Mouse (Mus musculus): ENCODE data around the gene Hs6st2.

DNA sequence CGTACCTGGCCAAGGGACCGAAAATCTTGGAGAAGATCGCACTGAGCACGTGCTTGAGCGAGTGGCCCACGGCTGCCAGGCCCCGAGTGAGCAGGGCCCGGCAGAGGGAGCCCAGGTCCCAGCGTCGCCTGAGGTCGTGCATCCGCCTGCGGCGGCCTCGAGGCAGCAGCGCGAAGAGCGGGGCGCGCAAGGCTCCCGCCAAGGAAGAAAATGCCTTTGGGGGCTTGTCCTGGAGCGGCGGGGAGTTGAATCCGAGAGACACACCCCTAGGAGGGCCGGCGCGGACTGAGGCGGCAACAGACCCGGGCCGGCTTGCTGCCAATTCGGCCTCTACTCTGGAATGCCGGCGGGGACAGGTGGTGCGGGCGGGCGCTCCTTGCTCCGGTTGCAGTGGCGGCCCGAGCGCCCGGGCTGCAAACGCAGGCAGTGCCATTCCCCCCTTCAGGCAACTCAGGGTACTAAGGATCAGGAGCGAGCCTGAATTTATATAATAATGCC, 437 bp downstream of the Hs6st2 start:
- TF ChIP-seq KAT2A (IDR thresholded peaks at IDR 0.05; ENCODE audit: insufficient replicate concordance, low read length) (no peak), NELFE (IDR thresholded peaks at IDR 0.05; ENCODE audit: low read depth, low read length) (no peak), CTCF (conservative IDR thresholded peaks at IDR 0.05 in 1 of 2, IDR thresholded peaks at IDR 0.05 in 1 of 2; ENCODE audit: low read depth in 2 of 2, low read length in 2 of 2) (no peak), MXI1 (IDR thresholded peaks at IDR 0.05; ENCODE audit: low read depth, low read length) (no peak), POLR2A (IDR thresholded peaks at IDR 0.05; ENCODE audit: low read depth, low read length) (no peak), EP300 (IDR thresholded peaks at IDR 0.05; ENCODE audit: low read length) (no peak), USF1 (IDR thresholded peaks at IDR 0.05; ENCODE audit: low read depth, low read length) (no peak), ZC3H11A (IDR thresholded peaks at IDR 0.05; ENCODE audit: low read depth, low read length) (no peak), ZMIZ1 (IDR thresholded peaks at IDR 0.05; ENCODE audit: low read depth, low read length) (no peak), E2F4 (IDR thresholded peaks at IDR 0.05; ENCODE audit: insufficient replicate concordance, low read depth, low read length) (no peak), PAX5 (IDR thresholded peaks at IDR 0.05; ENCODE audit: low read length) (no peak), TBP (conservative IDR thresholded peaks at IDR 0.05; ENCODE audit: low read depth, low read length) (no peak)
